Mouse (Mus musculus) midbrain, postnatal 0 days (tissue): Measurements from ENCODE around the gene B3gat1. TPM values are rescaled to one million over a fixed set of nuclear protein-coding genes. Genes with fewer than 3 reads are reported as not detected.

Experiments
- ATAC-seq: fragments of 200-750 bp; cut with Nextera tagmentation; 2 replicates; pipeline ENCODE4 v1.8.0; 2017; ENCODE audit warnings: moderate number of reproducible peaks, mild to moderate bottlenecking, moderate TSS enrichment, moderate library complexity; ENCODE audit not compliant: low FRiP score
- DNase-seq: peaks from one replicate; pipeline ENCODE4 v3.0.0-alpha.2; 2015; ENCODE audit warnings: low spot score
- H3K27ac ChIP-seq: fragments of 300-500 bp; sonication (generic); 2 replicates; pipeline ENCODE4 v1.5.1; 2014; ENCODE audit warnings: low read depth, mild to moderate bottlenecking, low read length, mixed read lengths
- H3K27me3 ChIP-seq: fragments of 300-500 bp; sonication (generic); 2 replicates; pipeline ENCODE4 v1.6.1; 2014; ENCODE audit warnings: low read length, control low read depth, mixed read lengths; ENCODE audit not compliant: insufficient read depth
- H3K36me3 ChIP-seq: fragments of 300-500 bp; sonication (generic); 2 replicates; pipeline ENCODE4 v1.6.1; 2014; ENCODE audit warnings: low read length, control low read depth, mixed read lengths; ENCODE audit not compliant: insufficient read depth
- H3K4me1 ChIP-seq: fragments of 300-500 bp; sonication (generic); 2 replicates; pipeline ENCODE4 v1.6.1; 2014; ENCODE audit warnings: mild to moderate bottlenecking, control low read depth, antibody characterized with exemption, low read length, mixed read lengths; ENCODE audit not compliant: insufficient read depth
- H3K4me2 ChIP-seq: fragments of 300-500 bp; sonication (generic); 2 replicates; pipeline ENCODE4 v1.6.1; 2014; ENCODE audit warnings: low read depth, mild to moderate bottlenecking, low read length, mixed read lengths; ENCODE audit not compliant: poor library complexity, severe bottlenecking
- H3K4me3 ChIP-seq: fragments of 300-500 bp; sonication (generic); 2 replicates; pipeline ENCODE4 v1.5.1; 2014; ENCODE audit warnings: low read depth, mild to moderate bottlenecking, low read length, moderate library complexity
- H3K9ac ChIP-seq: fragments of 300-500 bp; sonication (generic); replicated peaks from 2 replicates; pipeline ENCODE4 v1.6.1; 2014; ENCODE audit warnings: mild to moderate bottlenecking, low read length, moderate library complexity, mixed read lengths; ENCODE audit not compliant: poor library complexity, severe bottlenecking
- H3K9me3 ChIP-seq: fragments of 300-500 bp; sonication (generic); 2 replicates; pipeline ENCODE4 v1.6.1; 2016; ENCODE audit warnings: low read length, control low read depth
- CTCF ChIP-seq: IDR thresholded peaks from 2 replicates; pipeline ENCODE4 v1.5.1; 2016; ENCODE audit warnings: antibody characterized with exemption, mild to moderate bottlenecking
- WGBS: fragments of 180-500 bp; shearing (Covaris S2); extraction: QIAGEN DNeasy Blood & Tissue Kit; methylation state at CpG from one replicate; pipeline ENCODE4 v1.1.7; 2014; 5-methylcytosine and 5-hydroxymethylcytosine counted together
- polyA plus RNA-seq: library from polyadenylated mRNA; unstranded; fragments of >200 nt; fragmentation: Nextera tagmentation; extraction: Ambion mirVana; gene quantifications from 2 replicates; pipeline ENCODE4 v1.2.1, GENCODE M21; 2015
- total RNA-seq: library from RNA; depleted of rRNA; stranded (reverse); fragments of >200 nt; gene quantifications from 2 replicates; pipeline ENCODE4 v1.2.3, GENCODE M21; 2014

Gene B3gat1
- total and polyA plus RNA-seq, 2 experiments from 2014 or later, result 40.9 to 197 TPM

GRCm38 (mm10) chr9:26778421-26778820 lies 44.9 kb downstream of the B3gat1 start:
- H3K9ac ChIP-seq, result no peak overlapping the region
- 90% methylated on average over 7 of the region's 7 CpGs for WGBS
- no peaks in the 10 kb centered on the region for H3K9me3 ChIP-seq
- H3K4me1 ChIP-seq, result no peaks in the 10 kb centered on the region
- no peak for TF ChIP-seq CTCF
- H3K4me3 ChIP-seq, result no peak overlapping the region
- no peak for ATAC-seq
- H3K36me3 ChIP-seq, result no peaks in the 10 kb centered on the region
- DNase-seq, result no peak
- H3K27ac ChIP-seq, result no peak overlapping the region
- H3K4me2 ChIP-seq, result no peak overlapping the region
- no peaks in the 10 kb centered on the region for H3K27me3 ChIP-seq

GRCm38 (mm10) chr9:26783414-26783975 lies 50.0 kb downstream of the B3gat1 start:
- WGBS, result 58% methylated on average over 7 of the region's 7 CpGs
- no peak overlapping the region for H3K27ac ChIP-seq
- no peak overlapping the region for H3K4me2 ChIP-seq
- H3K4me1 ChIP-seq, result no peaks in the 10 kb centered on the region
- DNase-seq (no peak), ATAC-seq (no peak)
- no peak for TF ChIP-seq CTCF
- no peak overlapping the region for H3K9ac ChIP-seq
- no peaks in the 10 kb centered on the region for H3K27me3 ChIP-seq
- no peaks in the 10 kb centered on the region for H3K36me3 ChIP-seq
- no peak overlapping the region for H3K4me3 ChIP-seq
- no peaks in the 10 kb centered on the region for H3K9me3 ChIP-seq

- 77% methylated on average over 3 of the region's 3 CpGs for WGBS
- no peak for TF ChIP-seq CTCF
- Histone ChIP-seq H3K27me3 (no peaks in the 10 kb centered on the region), H3K4me3 (no peak overlapping the region), H3K9ac (no peak overlapping the region), H3K4me1 (no peaks in the 10 kb centered on the region), H3K4me2 (no peak overlapping the region), H3K36me3 (no peaks in the 10 kb centered on the region), H3K27ac (no peak overlapping the region), H3K9me3 (no peaks in the 10 kb centered on the region)
- DNase-seq, result peak; percentile 17
- ATAC-seq, result no peak
Observed at GRCm38 (mm10) chr9:26792829-26793228, 59.3 kb downstream of the B3gat1 start.

- no peak for TF ChIP-seq CTCF
- ATAC-seq, result no peak
Observed at GRCm38 (mm10) chr9:26798205-26798604, 64.7 kb downstream of the B3gat1 start.

GRCm38 (mm10) chr9:26798731-26799130 lies 65.2 kb downstream of the B3gat1 start:
- no peaks in the 10 kb centered on the region for H3K4me1 ChIP-seq
- no peak overlapping the region for H3K27ac ChIP-seq
- DNase-seq (no peak), ATAC-seq (no peak)
- H3K9ac ChIP-seq, result no peak overlapping the region
- no peak for TF ChIP-seq CTCF
- H3K9me3 ChIP-seq, result no peaks in the 10 kb centered on the region
- H3K4me2 ChIP-seq, result no peak overlapping the region
- no peaks in the 10 kb centered on the region for H3K27me3 ChIP-seq
- no peak overlapping the region for H3K4me3 ChIP-seq
- 86% methylated on average over 1 of the region's 1 CpGs for WGBS
- no peaks in the 10 kb centered on the region for H3K36me3 ChIP-seq

More at GRCm38 (mm10) chr9:26798205-26798604, 64.7 kb downstream of the B3gat1 start:
- 90% methylated on average over 3 of the region's 3 CpGs for WGBS
- H3K9ac ChIP-seq, result no peak overlapping the region
- no peak overlapping the region for H3K27ac ChIP-seq
- H3K4me1 ChIP-seq, result no peaks in the 10 kb centered on the region
- no peak overlapping the region for H3K4me3 ChIP-seq
- H3K9me3 ChIP-seq, result no peaks in the 10 kb centered on the region
- H3K36me3 ChIP-seq, result no peaks in the 10 kb centered on the region
- no peak for DNase-seq
- no peaks in the 10 kb centered on the region for H3K27me3 ChIP-seq
- no peak overlapping the region for H3K4me2 ChIP-seq

- no peaks in the 10 kb centered on the region for H3K4me1 ChIP-seq
- no peak for TF ChIP-seq CTCF
- H3K4me2 ChIP-seq, result no peak overlapping the region
- WGBS, result 94% methylated on average over 2 of the region's 2 CpGs
- no peak overlapping the region for H3K4me3 ChIP-seq
- no peak overlapping the region for H3K9ac ChIP-seq
- H3K27me3 ChIP-seq, result no peaks in the 10 kb centered on the region
- no peak overlapping the region for H3K27ac ChIP-seq
- DNase-seq (no peak), ATAC-seq (no peak)
- no peaks in the 10 kb centered on the region for H3K36me3 ChIP-seq
- no peaks in the 10 kb centered on the region for H3K9me3 ChIP-seq
Observed at GRCm38 (mm10) chr9:26800357-26800756, 66.8 kb downstream of the B3gat1 start.
